Mouse (Mus musculus) embryonic facial prominence, embryonic 10.5 days (tissue): ENCODE results near the gene Plaur. TPM values are rescaled to one million over a fixed set of nuclear protein-coding genes. Genes with fewer than 3 reads are reported as not detected.

Experiments used
- polyA plus RNA-seq: library from polyadenylated mRNA; unstranded; fragments of >200 nt; fragmentation: Nextera tagmentation; extraction: Ambion mirVana; gene quantifications from 2 replicates; pipeline ENCODE4 v1.2.1, GENCODE M21; 2016

Gene Plaur
- polyA plus RNA-seq, 1 experiment from 2014 or later: 1.7 TPM

Other genes with a start within 250 kb of the Plaur start
- gene Zfp109, start 224.9 kb upstream of the Plaur start, polyA plus RNA-seq: 5.7 and 6.7 TPM in 2 replicates
- gene Zfp108, start 207.7 kb upstream of the Plaur start, polyA plus RNA-seq: 2.4 and 3.1 TPM in 2 replicates
- gene Zfp93, start 192.1 kb upstream of the Plaur start, polyA plus RNA-seq: 8.2 and 8.6 TPM in 2 replicates
- gene Zfp61, start 161.3 kb upstream of the Plaur start, polyA plus RNA-seq: 46.4 and 47.7 TPM in 2 replicates
- 13.8 and 13.9 TPM in 2 replicates for gene Zfp94, start 145.8 kb upstream of the Plaur start, polyA plus RNA-seq
- 0.17 TPM in 1 of 2 replicates, not detected in the other for gene Tescl, start 128.5 kb upstream of the Plaur start, polyA plus RNA-seq
- gene Lypd5, start 113.3 kb upstream of the Plaur start, polyA plus RNA-seq: not detected in 2 replicates
- gene Kcnn4, start 92.2 kb upstream of the Plaur start, polyA plus RNA-seq: 3.0 and 3.5 TPM in 2 replicates
- gene Smg9, start 62.9 kb upstream of the Plaur start, polyA plus RNA-seq: 25.8 and 26.3 TPM in 2 replicates
- not detected in 2 replicates for gene Irgc1, start 10.2 kb upstream of the Plaur start, polyA plus RNA-seq
- 5.0 and 5.7 TPM in 2 replicates for gene Cadm4, start 19.5 kb downstream of the Plaur start, polyA plus RNA-seq
- 100.0 and 110 TPM in 2 replicates for gene Zfp428, start 44.5 kb downstream of the Plaur start, polyA plus RNA-seq
- gene AC161166.1, start 50.0 kb downstream of the Plaur start, polyA plus RNA-seq: 1.2 TPM in 2 replicates
- 8.2 and 8.9 TPM in 2 replicates for gene Irgq, start 68.2 kb downstream of the Plaur start, polyA plus RNA-seq
- gene Pinlyp, start 83.6 kb downstream of the Plaur start, polyA plus RNA-seq: not detected in 2 replicates
- gene Xrcc1, start 83.8 kb downstream of the Plaur start, polyA plus RNA-seq: 169 TPM in 2 replicates
- gene Ethe1, start 125.1 kb downstream of the Plaur start, polyA plus RNA-seq: 26.3 and 27.3 TPM in 2 replicates
- 2.0 and 2.1 TPM in 2 replicates for gene Zfp575, start 125.2 kb downstream of the Plaur start, polyA plus RNA-seq
- gene Phldb3, start 148.3 kb downstream of the Plaur start, polyA plus RNA-seq: 0.10 TPM in 1 of 2 replicates, not detected in the other
- gene Lypd3, start 174.1 kb downstream of the Plaur start, polyA plus RNA-seq: 1.1 and 1.5 TPM in 2 replicates
- gene Tex101, start 214.2 kb downstream of the Plaur start, polyA plus RNA-seq: not detected in 2 replicates
- not detected in 2 replicates for gene BC049730, start 246.8 kb downstream of the Plaur start, polyA plus RNA-seq